Mouse (Mus musculus): Measurements from ENCODE around the gene Sestd1.

DNA sequence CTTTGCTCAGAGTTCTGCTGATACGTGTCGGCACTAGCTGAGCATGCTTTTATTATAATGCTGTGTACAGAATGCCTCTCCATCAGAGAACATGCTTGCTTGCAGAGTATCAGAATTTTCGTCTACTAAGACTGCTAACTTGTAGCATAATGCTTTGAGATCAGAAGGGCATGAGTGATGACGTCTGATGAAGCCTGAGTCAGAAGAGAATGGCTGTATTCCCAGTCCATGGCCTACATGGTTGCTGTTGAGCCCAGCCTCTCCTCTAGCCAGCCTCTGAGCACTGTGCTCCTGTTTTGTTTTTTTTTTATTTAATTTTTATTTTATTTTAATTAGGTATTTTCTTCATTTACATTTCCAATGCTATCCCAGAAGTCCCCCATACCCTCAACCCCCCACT lies 43.5 kb downstream of the Sestd1 start:
- TF ChIP-seq CTCF (IDR thresholded peaks at IDR 0.05; ENCODE audit: control insufficient read depth, insufficient read depth, insufficient read length) (no peak), USF1 (IDR thresholded peaks at IDR 0.05; ENCODE audit: low read depth) (no peak), MYOD1 (IDR thresholded peaks at IDR 0.05; ENCODE audit: control insufficient read depth, insufficient read length, low read depth) (no peak), MYOG (IDR thresholded peaks at IDR 0.05; ENCODE audit: control insufficient read depth, extremely low read depth, insufficient read length) (no peak), CEBPB (IDR thresholded peaks at IDR 0.05; ENCODE audit: low read depth) (no peak), MAX (IDR thresholded peaks at IDR 0.05) (no peak), FOSL1 (IDR thresholded peaks at IDR 0.05; ENCODE audit: insufficient read depth, low read length, poor library complexity, severe bottlenecking) (no peak)

Data from C2C12 (cell line).